Mouse (Mus musculus) sigmoid colon, adult 10 weeks (tissue): ENCODE data around the gene Psrc1. TPM values are rescaled to one million over a fixed set of nuclear protein-coding genes. Genes with fewer than 3 reads are reported as not detected.

ENCODE experiments used
- polyA plus RNA-seq: library from polyadenylated mRNA; stranded (reverse); fragments of 350-450 nt; fragmentation: Illumina TruSeq; extraction: RNeasy Lipid Tissue Mini Kit (QIAGEN cat#74804); gene quantifications from one replicate; pipeline ENCODE4 v1.2.3, GENCODE M21; 2014; ENCODE audit warnings: low read depth, low replicate concordance

Gene Psrc1
- polyA plus RNA-seq: 0.91 TPM

DNA sequence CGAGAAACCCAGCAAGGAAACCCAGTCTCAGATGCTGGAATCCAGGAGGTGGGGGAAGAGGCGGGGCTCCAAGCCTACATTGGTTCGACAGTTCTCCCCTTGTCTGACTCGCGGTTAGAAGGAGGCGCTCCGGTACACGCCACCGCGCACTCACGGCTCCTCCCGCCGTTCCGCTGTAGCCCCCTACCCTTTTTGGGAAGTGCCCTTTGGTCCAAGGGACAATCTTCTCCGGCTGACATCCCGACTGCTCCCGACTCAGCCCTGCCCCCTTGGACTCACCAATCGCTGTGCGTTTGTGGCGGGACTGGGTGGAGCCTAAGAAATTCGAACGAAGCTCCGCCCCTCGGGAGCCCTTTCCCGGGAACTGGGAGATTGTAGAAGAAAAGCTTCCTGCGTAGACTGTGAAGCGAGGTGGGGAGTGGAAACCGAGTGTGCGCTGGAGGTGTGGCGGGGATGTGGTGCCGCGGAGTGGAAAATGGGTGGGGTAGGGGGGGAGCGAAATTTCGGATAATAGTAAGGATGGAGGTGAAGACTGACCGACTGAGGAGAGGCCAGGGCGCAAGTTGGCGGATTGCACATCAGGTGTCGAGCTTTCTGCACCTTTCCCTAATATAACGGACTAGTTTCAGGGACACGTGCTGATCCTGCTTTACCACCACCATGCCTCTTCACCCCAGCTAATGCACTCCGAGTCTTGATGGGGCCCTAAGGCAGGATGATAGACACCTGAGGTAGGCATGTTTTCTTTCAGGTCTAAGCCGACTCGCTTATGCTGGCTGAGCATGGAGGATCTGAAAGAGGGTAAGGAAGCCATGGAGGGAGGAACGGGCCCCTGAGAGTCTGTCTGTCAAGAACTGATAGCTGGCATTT lies at the start of gene Psrc1:
Gene Psrc1, plus strand, starts transcription at position 355 of the 870 bp plus-strand sequence.

DNA sequence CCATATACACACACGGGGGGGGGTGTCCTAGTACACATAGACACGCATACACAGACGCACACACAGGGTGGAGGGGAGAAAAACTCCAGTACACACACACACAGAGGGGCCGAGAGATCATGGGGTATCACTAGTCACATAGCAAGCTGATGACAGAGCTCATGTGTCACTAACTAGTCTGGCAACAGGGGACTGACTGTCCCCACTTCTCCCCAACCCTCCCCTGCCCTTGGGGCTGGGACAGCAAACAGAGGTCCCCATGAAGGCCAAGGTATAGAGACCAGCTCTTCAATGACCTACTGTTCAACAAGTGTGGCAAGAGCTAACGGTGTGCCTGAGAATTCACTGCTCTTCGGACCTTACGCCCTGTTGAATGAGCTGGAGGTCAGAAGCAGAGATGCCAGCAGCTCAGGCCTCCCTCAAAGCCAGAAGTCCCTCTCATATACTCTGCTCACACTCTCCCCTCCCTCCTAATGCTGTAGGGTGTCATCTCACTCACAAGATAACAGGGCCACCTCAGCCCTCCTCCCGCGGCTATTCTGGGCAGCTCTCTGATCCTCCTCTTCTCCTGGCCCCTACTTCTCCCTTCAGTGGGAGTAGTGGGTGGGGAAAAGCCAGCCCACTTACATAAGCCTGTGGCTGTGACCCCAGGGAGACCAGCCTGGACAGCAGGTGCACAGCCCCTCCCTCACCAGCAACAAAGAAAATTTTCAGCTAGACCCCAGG lies 19.2 kb upstream of the Psrc1 start, which contains the start of gene Mybphl:
Gene Mybphl, plus strand, starts transcription at position 642 of the 726 bp plus-strand sequence.

DNA sequence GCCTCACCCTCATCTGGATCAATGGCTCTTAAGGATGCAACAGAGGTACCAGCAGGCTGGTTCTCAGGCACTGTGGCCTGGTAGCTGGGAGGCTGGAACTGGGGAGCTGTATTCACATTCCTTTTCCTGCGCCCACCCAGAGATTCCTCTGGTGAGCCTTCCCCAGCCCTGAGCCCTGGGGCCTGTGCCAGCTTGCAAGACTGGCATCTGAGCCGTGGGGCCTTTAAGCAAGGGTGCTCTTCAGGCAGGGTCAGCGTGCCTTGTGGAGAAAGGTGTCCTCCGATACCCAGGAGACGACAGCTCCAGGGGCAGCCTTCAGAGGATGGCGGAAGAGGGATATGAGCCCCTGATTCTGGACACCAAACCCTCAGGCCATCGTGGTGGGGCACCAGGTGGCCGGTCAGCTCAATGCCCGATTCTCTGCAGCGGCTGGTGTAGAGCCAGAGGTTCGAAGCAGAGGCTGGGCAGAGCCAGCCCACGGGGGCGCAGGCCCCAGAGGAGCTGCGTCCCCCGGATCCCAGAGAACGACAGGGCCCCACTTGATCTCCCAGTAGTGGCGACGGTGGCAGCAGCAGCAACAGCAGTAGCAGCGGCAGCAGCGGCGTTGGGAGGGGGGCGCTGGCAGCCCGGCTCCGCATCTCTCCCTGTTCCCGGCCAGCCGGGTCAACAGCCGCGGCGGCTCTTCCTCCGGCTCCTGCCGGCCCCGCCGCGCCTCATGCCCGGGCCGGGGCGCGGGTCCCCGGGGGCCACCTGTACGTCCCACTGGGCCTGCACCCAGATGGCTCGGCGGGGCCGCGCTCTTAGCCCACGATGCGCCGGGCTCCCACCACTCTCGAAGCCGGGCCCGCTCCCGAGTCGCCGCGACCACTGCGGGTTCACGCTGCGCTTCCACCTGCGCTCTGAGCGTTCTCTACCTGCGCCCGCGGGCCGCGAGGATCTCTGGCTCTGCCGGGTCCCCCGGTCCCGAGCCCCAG lies 31.5 kb downstream of the Psrc1 start, which contains the start of gene Celsr2:
Gene Celsr2, minus strand, starts transcription at position 696 of the 974 bp plus-strand sequence.

Other genes with a start within 250 kb of the Psrc1 start
- 306 TPM for gene Gnai3, start 237.7 kb upstream of the Psrc1 start, polyA plus RNA-seq
- 0.16 TPM for gene Gpr61, start 229.0 kb upstream of the Psrc1 start, polyA plus RNA-seq
- gene Amigo1, start 197.5 kb upstream of the Psrc1 start, polyA plus RNA-seq: 7.9 TPM
- gene Cyb561d1, start 182.6 kb upstream of the Psrc1 start, polyA plus RNA-seq: 12.4 TPM
- gene Atxn7l2, start 172.9 kb upstream of the Psrc1 start, polyA plus RNA-seq: 0.91 TPM
- 0.19 TPM for gene Sypl2, start 157.2 kb upstream of the Psrc1 start, polyA plus RNA-seq
- gene Psma5, start 126.9 kb upstream of the Psrc1 start, polyA plus RNA-seq: 94.0 TPM
- gene Sort1, start 99.8 kb upstream of the Psrc1 start, polyA plus RNA-seq: 149 TPM
- not detected for gene Mybphl, start 18.9 kb upstream of the Psrc1 start, polyA plus RNA-seq
- 0.32 TPM for gene Celsr2, start 31.7 kb downstream of the Psrc1 start, polyA plus RNA-seq
- 14.4 TPM for gene Sars, start 61.4 kb downstream of the Psrc1 start, polyA plus RNA-seq
- gene 1700013F07Rik, start 150.3 kb downstream of the Psrc1 start, polyA plus RNA-seq: not detected
- gene 5330417C22Rik, start 152.7 kb downstream of the Psrc1 start, polyA plus RNA-seq: 79.2 TPM
- gene Tmem167b, start 178.6 kb downstream of the Psrc1 start, polyA plus RNA-seq: 113 TPM
- gene Taf13, start 187.9 kb downstream of the Psrc1 start, polyA plus RNA-seq: 78.7 TPM
- 31.5 TPM for gene Wdr47, start 207.4 kb downstream of the Psrc1 start, polyA plus RNA-seq